Mouse (Mus musculus) cerebellum, adult 11-12 months (tissue): Measurements from ENCODE around the gene Get4.

Experiments used
- DNase-seq: peaks from one replicate; pipeline ENCODE4 v3.0.0; 2022

The Get4 gene

GRCm38 (mm10) chr5:139243384-139243783, 8.7 kb upstream of the Get4 start:
- no peak for DNase-seq

- no peak for DNase-seq
Measured at GRCm38 (mm10) chr5:139247767-139248166, 4.4 kb upstream of the Get4 start.

- peak; percentile 54 for DNase-seq
Measured at GRCm38 (mm10) chr5:139248846-139249245, 3.3 kb upstream of the Get4 start.

- no peak for DNase-seq
Measured at GRCm38 (mm10) chr5:139251279-139251678, 845 bp upstream of the Get4 start.

GRCm38 (mm10) chr5:139251736-139252080, 416 bp upstream of the Get4 start:
- DNase-seq = no peak

DNA sequence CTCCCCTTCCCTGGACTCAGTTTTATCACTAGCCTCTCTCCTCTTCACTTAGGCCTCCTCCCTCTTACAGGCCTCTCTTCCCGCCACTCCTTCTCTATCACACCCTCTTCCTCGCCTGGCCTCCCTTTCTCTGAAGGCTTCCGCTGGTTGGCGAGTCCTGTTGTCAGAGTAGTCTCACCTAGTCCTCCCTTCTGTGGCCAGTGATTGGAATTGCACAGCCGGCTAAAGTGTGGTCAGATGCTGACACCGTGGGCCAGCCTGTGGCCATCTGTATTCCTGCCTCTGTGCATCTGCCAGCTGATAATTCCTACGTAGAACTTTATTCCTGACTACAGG, 754 bp downstream of the Get4 start:
- no peak for DNase-seq

DNA sequence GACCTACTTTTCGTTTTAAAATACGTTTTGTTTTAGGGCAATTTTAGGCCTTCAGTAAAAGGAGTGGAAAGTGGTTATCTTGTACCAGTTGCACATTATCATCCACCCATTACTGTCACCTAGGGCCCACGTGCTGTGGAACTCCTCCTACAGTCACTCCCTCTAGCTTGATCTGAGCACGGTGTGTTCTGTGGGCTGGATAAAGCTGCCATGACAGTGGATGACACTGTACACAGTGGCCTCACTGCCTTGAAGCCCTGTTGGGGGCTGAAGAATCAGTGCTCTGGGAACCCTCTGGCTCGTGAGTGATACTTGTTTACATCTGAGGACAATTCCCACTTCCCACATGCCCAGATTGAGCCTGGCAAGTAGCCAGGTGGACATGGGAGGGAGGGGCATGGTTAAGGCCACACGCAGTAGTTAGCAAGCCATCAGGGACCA, 1.2 kb downstream of the Get4 start:
- DNase-seq = peak; percentile 75

GRCm38 (mm10) chr5:139254938-139255337, 2.8 kb downstream of the Get4 start:
- DNase-seq = no peak

DNA sequence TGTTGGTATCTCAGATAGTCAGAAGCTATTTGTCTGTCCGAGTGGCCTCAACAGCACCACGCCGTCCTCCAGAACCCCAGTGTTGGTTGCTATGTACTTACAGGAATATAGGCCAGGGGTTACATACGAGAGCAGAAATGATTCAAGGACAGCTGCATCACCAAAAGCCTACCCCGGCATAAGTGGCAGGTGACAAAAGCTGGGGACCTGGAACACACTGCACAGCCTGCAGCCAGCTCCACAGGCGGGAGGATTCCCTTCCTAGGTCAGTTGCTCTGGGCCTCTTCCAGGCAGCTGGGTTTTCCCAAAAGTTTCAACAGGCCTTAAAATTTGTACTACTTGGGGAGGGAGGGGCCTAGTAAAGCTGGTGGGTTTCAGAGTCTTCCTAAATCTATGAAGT, 3.7 kb downstream of the Get4 start:
- no peak for DNase-seq

DNA sequence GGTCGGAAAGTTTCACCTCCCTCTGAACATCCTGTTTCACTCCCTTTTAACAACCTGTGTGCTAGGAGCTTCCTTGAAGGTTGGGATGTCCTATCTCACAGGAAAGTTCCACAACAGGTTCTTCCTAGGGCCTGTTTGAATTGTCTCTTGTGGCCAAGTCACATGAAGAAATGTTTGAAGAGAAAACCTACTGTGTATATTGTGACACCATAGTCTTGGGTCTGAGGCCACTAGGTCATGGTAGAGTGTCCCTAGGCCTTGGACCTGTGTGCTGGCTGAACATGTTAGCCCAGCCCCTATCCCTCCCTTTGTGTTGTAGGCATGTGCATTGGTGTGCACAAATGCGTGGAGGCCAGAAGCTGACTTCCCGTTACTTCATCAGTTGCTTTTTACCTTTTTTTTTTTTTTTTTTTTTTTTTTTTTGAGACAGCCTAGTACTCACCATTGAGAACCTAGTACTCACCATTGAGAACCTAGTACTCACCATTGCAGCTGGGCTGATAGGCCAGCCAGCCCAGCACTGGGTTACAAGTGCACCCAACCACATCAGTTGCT, 4.2 kb downstream of the Get4 start:
- DNase-seq = peak; percentile 4

DNA sequence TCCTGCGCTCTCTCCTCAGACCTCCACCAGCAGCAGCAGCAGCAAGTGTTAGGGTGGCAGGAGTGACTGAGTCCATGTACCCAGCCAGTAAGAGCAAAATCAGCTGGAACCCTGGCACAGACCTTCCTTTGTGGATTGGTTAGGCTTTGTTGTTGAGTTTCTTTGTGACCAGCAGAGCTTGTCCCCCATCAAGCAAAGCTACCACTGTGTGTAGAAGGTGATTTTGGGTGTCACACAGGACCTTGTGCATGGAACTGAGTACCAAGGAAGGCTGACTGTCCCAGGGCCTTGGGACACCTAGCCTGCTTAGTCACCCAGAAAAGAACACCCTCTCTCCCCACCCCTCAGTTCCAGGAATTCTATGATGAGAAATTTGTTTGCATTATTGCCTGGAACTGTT, 5.1 kb downstream of the Get4 start:
- no peak for DNase-seq

GRCm38 (mm10) chr5:139257818-139258217, 5.7 kb downstream of the Get4 start:
- no peak for DNase-seq

- DNase-seq = no peak
Measured at GRCm38 (mm10) chr5:139258371-139259035, 6.4 kb downstream of the Get4 start.

GRCm38 (mm10) chr5:139259853-139260252, 7.7 kb downstream of the Get4 start:
- DNase-seq = peak; percentile 65

GRCm38 (mm10) chr5:139261403-139261802, 9.3 kb downstream of the Get4 start:
- no peak for DNase-seq

- no peak for DNase-seq
Measured at GRCm38 (mm10) chr5:139267661-139268060, 15.5 kb downstream of the Get4 start.

GRCm38 (mm10) chr5:139270806-139271521, 18.8 kb downstream of the Get4 start:
- DNase-seq = no peak

DNA sequence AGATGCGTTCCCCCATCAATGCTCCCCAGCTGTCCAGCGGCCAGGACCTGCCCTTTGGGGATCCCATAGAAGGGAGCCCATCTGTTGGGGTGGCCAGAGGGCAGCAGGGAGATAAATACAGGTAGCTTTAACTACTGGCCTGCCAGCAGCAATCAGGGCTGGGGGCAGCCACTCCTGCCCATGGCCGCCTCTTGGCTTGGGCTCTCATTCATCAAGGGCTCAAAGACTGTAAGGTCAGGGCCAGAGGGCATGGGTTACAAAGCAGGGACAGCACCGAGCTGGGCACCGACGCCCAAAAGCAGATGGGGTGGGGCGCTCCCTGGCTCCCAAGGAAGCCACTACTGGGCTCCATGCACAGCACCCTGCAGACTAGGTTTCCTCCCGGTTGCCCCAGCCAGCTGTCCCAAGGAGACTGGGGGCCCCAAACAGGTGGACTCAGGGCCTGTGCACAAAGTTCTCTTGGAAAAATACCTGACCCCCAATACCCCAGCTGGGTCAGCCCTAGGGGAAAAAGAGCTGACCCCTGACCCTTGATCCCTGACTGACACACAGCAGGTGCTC, 19.9 kb downstream of the Get4 start:
- no peak for DNase-seq

- DNase-seq = no peak
Measured at GRCm38 (mm10) chr5:139277287-139277686, 25.2 kb downstream of the Get4 start.

DNA sequence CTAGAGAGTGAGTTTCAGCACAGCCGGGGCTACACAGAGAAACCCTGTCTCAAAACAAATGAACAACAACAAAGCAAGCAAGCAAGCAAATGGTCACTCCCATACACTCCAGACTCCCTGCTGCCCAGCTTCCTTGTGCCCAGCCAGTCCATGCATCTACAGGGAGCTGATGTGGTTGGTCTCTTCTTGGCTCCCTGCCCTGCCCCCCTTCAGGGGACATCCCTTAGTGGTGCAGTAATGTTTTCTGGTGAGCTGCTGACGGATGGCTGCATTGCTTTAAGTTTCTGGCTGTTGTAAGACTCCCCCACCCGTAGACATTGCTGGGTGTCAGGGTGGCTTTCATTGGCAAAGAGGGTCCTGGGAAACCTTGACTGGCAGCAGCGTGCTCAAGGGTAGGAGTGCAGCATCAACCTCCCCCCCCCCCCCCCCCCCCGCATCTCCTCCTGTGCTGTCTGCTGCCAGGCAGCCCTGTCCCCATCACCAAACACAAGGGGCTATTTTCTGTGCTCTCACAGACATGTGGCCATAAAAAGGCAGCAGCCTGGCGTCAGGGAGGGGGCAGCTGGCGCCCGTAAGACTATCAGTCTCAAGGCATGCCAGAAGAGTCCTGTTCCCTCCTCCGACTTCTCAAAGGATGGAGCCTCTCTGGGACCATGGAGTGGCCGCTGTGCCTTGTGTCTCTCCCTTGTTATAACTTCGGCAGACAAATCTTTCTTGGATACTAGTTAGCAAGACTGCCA, 29.4 kb downstream of the Get4 start:
- no peak for DNase-seq

- peak; percentile 78 for DNase-seq
Measured at GRCm38 (mm10) chr5:139282191-139282590, 30.1 kb downstream of the Get4 start.

DNA sequence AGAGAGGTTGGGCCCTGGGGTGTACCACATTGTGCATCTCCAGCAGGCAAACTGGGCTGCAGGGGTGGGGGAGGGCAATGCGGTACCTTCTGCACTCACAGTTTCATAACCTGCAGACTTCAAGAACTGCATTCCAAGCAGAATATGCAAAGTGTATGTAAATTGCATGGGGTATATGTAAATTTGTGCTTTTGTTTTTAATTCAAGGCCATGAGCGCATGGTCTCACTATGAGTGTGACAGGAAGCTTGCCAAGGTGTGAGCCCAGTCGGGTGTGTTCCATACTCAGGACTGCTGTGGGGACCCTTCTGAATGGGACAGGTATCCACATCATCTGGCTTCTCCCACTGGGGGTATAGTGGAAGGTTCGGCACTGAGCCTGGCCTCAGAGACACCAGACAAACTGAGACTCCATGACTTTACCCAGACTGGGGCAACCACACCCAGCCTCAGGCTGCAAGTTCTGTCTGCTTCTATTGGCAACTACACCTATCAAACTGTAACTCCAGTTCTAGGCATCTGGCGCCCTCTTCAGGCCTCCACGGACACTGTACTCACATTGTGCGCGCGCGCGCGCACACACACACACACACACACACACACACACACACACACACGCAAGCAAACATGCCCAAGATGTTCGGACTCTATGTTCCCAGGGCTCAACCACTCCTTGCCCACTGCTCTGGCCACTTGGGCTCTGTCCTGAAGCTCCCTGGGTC, 31.5 kb downstream of the Get4 start:
- no peak for DNase-seq
